Mouse (Mus musculus): ENCODE results near the gene 1700067P10Rik. TPM values are rescaled to one million over a fixed set of nuclear protein-coding genes. Genes with fewer than 3 reads are reported as not detected.

1700067P10Rik gene
- total and polyA plus RNA-seq, 3 experiments, result not detected

- H3K36me3 ChIP-seq (replicated peaks in 1 of 2; ENCODE audit: control insufficient read depth in 1 of 2, insufficient read depth in 1 of 2, low read length in 1 of 2), result no peaks in the 10 kb centered on the region
- H3K9me3 ChIP-seq (replicated peaks; ENCODE audit: low read length), result peaks cover 16% of the 10 kb centered on the region
- peak overlapping the region in 2 of 3 experiments; percentile 32 to 35 for H3K4me3 ChIP-seq (replicated peaks in 1 of 3; ENCODE audit: low read depth in 2 of 3, low read length in 2 of 3, poor library complexity in 1 of 3)
- peak overlapping the region; percentile 52; the same call in 1 of the 2 replicates for H3K4me2 ChIP-seq (ENCODE audit: insufficient read depth, low read depth, poor library complexity, severe bottlenecking)
- no peaks in the 10 kb centered on the region for H3K79me2 ChIP-seq (replicated peaks; ENCODE audit: control insufficient read depth, extremely low read depth, insufficient read depth, poor library complexity, severe bottlenecking)
- in situ Hi-C loops (cut with MboI; ENCODE audit: low pct_ligation_motif_present, low pct_unique_long_range_greater_than_20kb, low sequenced_read_pairs), result loop anchor here (25.0 kb wide), 1 partner anchor 187 kb away; the partner anchor contains the start of gene Treml2
- no peak overlapping the region for H3K9ac ChIP-seq (ENCODE audit: insufficient read depth, low read depth)
- dilution Hi-C loops (cut with MboI; ENCODE audit: extremely low pct_ligation_motif_present, extremely low pct_unique_long_range_greater_than_20kb, low sequenced_read_pairs), result no loop called here
- H3K27ac ChIP-seq (ENCODE audit: insufficient read depth, low read depth), result no peak overlapping the region
- DNase-seq (ENCODE audit: extremely low read depth), result peak; percentile 89
- peaks cover 4 to 55% of the 10 kb centered on the region in 2 experiments for H3K4me1 ChIP-seq (ENCODE audit: control insufficient read depth in 1 of 2, insufficient read depth in 2 of 2)
- no peaks in the 10 kb centered on the region for H3K27me3 ChIP-seq (replicated peaks)
- 0 out of 2 replicates have a peak, but pooled peaks have one; percentile 55 for TF ChIP-seq RCOR1 (conservative IDR thresholded peaks at IDR 0.05; ENCODE audit: low read depth, low read length)
- no peak for TF ChIP-seq USF1 (IDR thresholded peaks at IDR 0.05; ENCODE audit: low read depth, low read length)
- peak; percentile 77 for TF ChIP-seq IRF4 (IDR thresholded peaks at IDR 0.05; ENCODE audit: low read depth, low read length)
- TF ChIP-seq BHLHE40 (IDR thresholded peaks at IDR 0.05; ENCODE audit: low read depth, low read length), result peak; percentile 54; the same call in 1 of the 2 replicates
- peak; percentile 74 for TF ChIP-seq ELF1 (IDR thresholded peaks at IDR 0.05; ENCODE audit: low read depth, low read length)
- TF ChIP-seq CHD2 (IDR thresholded peaks at IDR 0.05; ENCODE audit: low read length), result peak; percentile 42; the same call in 1 of the 2 replicates
- peak; percentile 95 for TF ChIP-seq E2F4 (IDR thresholded peaks at IDR 0.05; ENCODE audit: insufficient replicate concordance, low read depth, low read length)
- TF ChIP-seq NELFE (IDR thresholded peaks at IDR 0.05; ENCODE audit: low read depth, low read length), result peak; percentile 87; the same call in 1 of the 2 replicates
- TF ChIP-seq MAZ (IDR thresholded peaks at IDR 0.05; ENCODE audit: low read depth, low read length), result peak; percentile 74; the same call in 1 of the 2 replicates
- no peak for TF ChIP-seq USF2 (conservative IDR thresholded peaks at IDR 0.05; ENCODE audit: low read depth, low read length)
- TF ChIP-seq SIN3A (IDR thresholded peaks at IDR 0.05; ENCODE audit: low read length), result peak; percentile 60
- TF ChIP-seq TCF12 (IDR thresholded peaks at IDR 0.05; ENCODE audit: low read depth, low read length), result peak; percentile 72
- TF ChIP-seq MXI1 (IDR thresholded peaks at IDR 0.05; ENCODE audit: low read depth, low read length), result no peak
- TF ChIP-seq NRF1 (IDR thresholded peaks at IDR 0.05; ENCODE audit: low read depth, low read length), result peak; percentile 30; the same call in 1 of the 2 replicates
- TF ChIP-seq MAX (IDR thresholded peaks at IDR 0.05; ENCODE audit: low read length), result peak; percentile 71
- TF ChIP-seq ETS1 (conservative IDR thresholded peaks at IDR 0.05; ENCODE audit: low read depth, low read length), result no peak
- no peak for TF ChIP-seq GABPA (IDR thresholded peaks at IDR 0.05; ENCODE audit: insufficient replicate concordance, low read depth, low read length)
- no peak for TF ChIP-seq TBP (conservative IDR thresholded peaks at IDR 0.05; ENCODE audit: low read depth, low read length)
- TF ChIP-seq UBTF (IDR thresholded peaks at IDR 0.05; ENCODE audit: low read depth, low read length), result no peak
- no peak for TF ChIP-seq JUN (IDR thresholded peaks at IDR 0.05; ENCODE audit: insufficient read depth, low read depth, low read length)
- TF ChIP-seq MYC (IDR thresholded peaks at IDR 0.05; ENCODE audit: low read depth, low read length), result 0 out of 2 replicates have a peak, but pooled peaks have one; percentile 19
- no peak for TF ChIP-seq POLR2A (IDR thresholded peaks at IDR 0.05; ENCODE audit: low read depth, low read length)
- peak; percentile 55 to 93 for TF ChIP-seq CTCF (conservative IDR thresholded peaks at IDR 0.05 in 1 of 2, IDR thresholded peaks at IDR 0.05 in 1 of 2; ENCODE audit: low read depth in 2 of 2, low read length in 2 of 2)
- TF ChIP-seq JUND (conservative IDR thresholded peaks at IDR 0.05; ENCODE audit: low read depth, low read length), result no peak
- TF ChIP-seq KAT2A (IDR thresholded peaks at IDR 0.05; ENCODE audit: insufficient replicate concordance, low read length), result no peak
- TF ChIP-seq EP300 (IDR thresholded peaks at IDR 0.05; ENCODE audit: low read length), result no peak; the same call in 1 of the 2 replicates
- TF ChIP-seq ZMIZ1 (IDR thresholded peaks at IDR 0.05; ENCODE audit: low read depth, low read length), result no peak
- TF ChIP-seq MEF2A (IDR thresholded peaks at IDR 0.05; ENCODE audit: borderline replicate concordance, low read depth, low read length), result 0 out of 2 replicates have a peak, but pooled peaks have one; percentile 9
- TF ChIP-seq SMC3 (IDR thresholded peaks at IDR 0.05; ENCODE audit: low read depth, low read length), result peak; percentile 87
- peak; percentile 57; the same call in 1 of the 2 replicates for TF ChIP-seq HCFC1 (IDR thresholded peaks at IDR 0.05; ENCODE audit: low read depth, low read length)
- TF ChIP-seq ZC3H11A (IDR thresholded peaks at IDR 0.05; ENCODE audit: low read depth, low read length), result 0 out of 2 replicates have a peak, but pooled peaks have one; percentile 34
- no peak for TF ChIP-seq ZKSCAN1 (IDR thresholded peaks at IDR 0.05; ENCODE audit: borderline replicate concordance, low read depth, low read length)
- no peak for TF ChIP-seq PAX5 (IDR thresholded peaks at IDR 0.05; ENCODE audit: low read length)
- TF ChIP-seq CHD1 (IDR thresholded peaks at IDR 0.05; ENCODE audit: low read depth, low read length), result no peak
- TF ChIP-seq MAFK (IDR thresholded peaks at IDR 0.05; ENCODE audit: insufficient replicate concordance, low read length), result no peak
- peak; percentile 64 for TF ChIP-seq RAD21 (IDR thresholded peaks at IDR 0.05; ENCODE audit: low read depth, low read length)
- TF ChIP-seq POLR2AphosphoS2 (IDR thresholded peaks at IDR 0.05; ENCODE audit: low read depth, low read length), result no peak
These were observed 11.6 kb downstream of the 1700067P10Rik start for GRCm38 (mm10) chr17:48100441-48101417.
